Mouse (Mus musculus) hindbrain, embryonic 11.5 days (tissue): ENCODE measurements around the gene Cfap157. TPM values are rescaled to one million over a fixed set of nuclear protein-coding genes. Genes with fewer than 3 reads are reported as not detected.

Experiments used
- polyA plus RNA-seq: library from polyadenylated mRNA; unstranded; fragments of >200 nt; fragmentation: Nextera tagmentation; extraction: Ambion mirVana; gene quantifications from 2 replicates; pipeline ENCODE4 v1.2.1, GENCODE M21; 2014

Cfap157 gene
- polyA plus RNA-seq, 1 experiment from 2014 or later = 0.80 TPM

Other genes with a start within 250 kb of the Cfap157 start
- gene Fam102a, start 249.1 kb downstream of the Cfap157 start, polyA plus RNA-seq = 9.0 and 9.2 TPM in 2 replicates
- gene Dpm2, start 213.6 kb downstream of the Cfap157 start, polyA plus RNA-seq = 115 and 125 TPM in 2 replicates
- gene Pip5kl1, start 209.6 kb downstream of the Cfap157 start, polyA plus RNA-seq = 2.1 and 2.6 TPM in 2 replicates
- gene 9430097D07Rik, start 208.7 kb downstream of the Cfap157 start, polyA plus RNA-seq = 0.37 and 0.42 TPM in 2 replicates
- gene St6galnac4, start 197.3 kb downstream of the Cfap157 start, polyA plus RNA-seq = 12.9 and 13.4 TPM in 2 replicates
- 3.2 and 5.0 TPM in 2 replicates for gene St6galnac6, start 184.7 kb downstream of the Cfap157 start, polyA plus RNA-seq
- 23.4 and 23.9 TPM in 2 replicates for gene Ak1, start 162.7 kb downstream of the Cfap157 start, polyA plus RNA-seq
- 18.1 and 23.1 TPM in 2 replicates for gene Eng, start 137.8 kb downstream of the Cfap157 start, polyA plus RNA-seq
- gene Fpgs, start 80.3 kb downstream of the Cfap157 start, polyA plus RNA-seq = 11.2 and 13.6 TPM in 2 replicates
- gene Cdk9, start 71.4 kb downstream of the Cfap157 start, polyA plus RNA-seq = 77.3 and 79.9 TPM in 2 replicates
- gene Sh2d3c, start 63.4 kb downstream of the Cfap157 start, polyA plus RNA-seq = 25.9 and 27.6 TPM in 2 replicates
- gene 6330409D20Rik, start 43.4 kb downstream of the Cfap157 start, polyA plus RNA-seq = 2.3 and 3.0 TPM in 2 replicates
- 53.1 and 53.5 TPM in 2 replicates for gene Tor2a, start 27.2 kb downstream of the Cfap157 start, polyA plus RNA-seq
- gene Ttc16, start 8.8 kb downstream of the Cfap157 start, polyA plus RNA-seq = 0.22 and 0.34 TPM in 2 replicates
- 4.2 and 4.3 TPM in 2 replicates for gene Ptrh1, start 8.6 kb downstream of the Cfap157 start, polyA plus RNA-seq
- 62.8 and 64.7 TPM in 2 replicates for gene Stxbp1, start 62.8 kb upstream of the Cfap157 start, polyA plus RNA-seq
- gene Fam129b, start 91.7 kb upstream of the Cfap157 start, polyA plus RNA-seq = 11.6 and 13.1 TPM in 2 replicates
- 129 and 134 TPM in 2 replicates for gene Rpl12, start 177.1 kb upstream of the Cfap157 start, polyA plus RNA-seq
- gene Lrsam1, start 177.2 kb upstream of the Cfap157 start, polyA plus RNA-seq = 8.0 and 8.7 TPM in 2 replicates
- 9.3 and 10.5 TPM in 2 replicates for gene Slc2a8, start 197.7 kb upstream of the Cfap157 start, polyA plus RNA-seq